Mouse (Mus musculus): ENCODE results near the gene Phlda3.

Phlda3 gene

GRCm38 (mm10) chr1:135776596-135776995 lies 10.7 kb downstream of the Phlda3 start:
- Histone ChIP-seq H3K9me3 (ENCODE audit: low read length) (no peaks in the 10 kb centered on the region), H3K4me1 (replicated peaks; ENCODE audit: low read depth, low read length) (peaks cover 23% of the 10 kb centered on the region), H3K27me3 (ENCODE audit: insufficient read depth, low read length) (peaks cover 51% of the 10 kb centered on the region), H3K4me3 (replicated peaks; ENCODE audit: low read length) (no peak overlapping the region), H3K36me3 (ENCODE audit: insufficient read depth, low read length) (no peaks in the 10 kb centered on the region; the same call in 1 of the 2 replicates)
- no peak for TF ChIP-seq POU5F1 (IDR thresholded peaks at IDR 0.05; ENCODE audit: borderline replicate concordance, low read length)
- no peak for TF ChIP-seq NANOG (IDR thresholded peaks at IDR 0.05; ENCODE audit: borderline replicate concordance, low read length)
- TF ChIP-seq CTCF (conservative IDR thresholded peaks at IDR 0.05; ENCODE audit: low read length), result no peak

- Histone ChIP-seq H3K4me1 (replicated peaks; ENCODE audit: low read depth, low read length) (peaks cover 23% of the 10 kb centered on the region), H3K9me3 (ENCODE audit: low read length) (no peaks in the 10 kb centered on the region), H3K27me3 (ENCODE audit: insufficient read depth, low read length) (peaks cover 51% of the 10 kb centered on the region), H3K36me3 (ENCODE audit: insufficient read depth, low read length) (no peaks in the 10 kb centered on the region), H3K4me3 (replicated peaks; ENCODE audit: low read length) (no peak overlapping the region)
- TF ChIP-seq NANOG (IDR thresholded peaks at IDR 0.05; ENCODE audit: borderline replicate concordance, low read length), result no peak
- TF ChIP-seq CTCF (conservative IDR thresholded peaks at IDR 0.05; ENCODE audit: low read length), result no peak
- TF ChIP-seq POU5F1 (IDR thresholded peaks at IDR 0.05; ENCODE audit: borderline replicate concordance, low read length), result no peak
These were observed 11.1 kb downstream of the Phlda3 start for GRCm38 (mm10) chr1:135777046-135777445.

- Histone ChIP-seq H3K9me3 (ENCODE audit: low read length) (no peaks in the 10 kb centered on the region), H3K36me3 (ENCODE audit: insufficient read depth, low read length) (no peaks in the 10 kb centered on the region), H3K27me3 (ENCODE audit: insufficient read depth, low read length) (peaks cover 54% of the 10 kb centered on the region), H3K4me1 (replicated peaks; ENCODE audit: low read depth, low read length) (peaks cover 32% of the 10 kb centered on the region), H3K4me3 (replicated peaks; ENCODE audit: low read length) (no peak within 1 kb of the TSS)
- no peak for TF ChIP-seq NANOG (IDR thresholded peaks at IDR 0.05; ENCODE audit: borderline replicate concordance, low read length)
These were observed 13.0 kb downstream of the Phlda3 start, which contains the start of gene Tnni1 for GRCm38 (mm10) chr1:135778780-135779535. TSS of gene Tnni1 (plus strand) at chr1:135779434.

GRCm38 (mm10) chr1:135780649-135781048 lies 14.7 kb downstream of the Phlda3 start:
- Histone ChIP-seq H3K27me3 (ENCODE audit: insufficient read depth, low read length) (peaks cover 45% of the 10 kb centered on the region), H3K36me3 (ENCODE audit: insufficient read depth, low read length) (no peaks in the 10 kb centered on the region), H3K9me3 (ENCODE audit: low read length) (no peaks in the 10 kb centered on the region), H3K4me1 (replicated peaks; ENCODE audit: low read depth, low read length) (peaks cover 32% of the 10 kb centered on the region), H3K4me3 (replicated peaks; ENCODE audit: low read length) (no peak overlapping the region)
- TF ChIP-seq NANOG (IDR thresholded peaks at IDR 0.05; ENCODE audit: borderline replicate concordance, low read length), result peak; percentile 74
- TF ChIP-seq CTCF (conservative IDR thresholded peaks at IDR 0.05; ENCODE audit: low read length), result no peak
- no peak for TF ChIP-seq POU5F1 (IDR thresholded peaks at IDR 0.05; ENCODE audit: borderline replicate concordance, low read length)

- peaks cover 32% of the 10 kb centered on the region for H3K4me1 ChIP-seq (replicated peaks; ENCODE audit: low read depth, low read length)
- no peak overlapping the region for H3K4me3 ChIP-seq (replicated peaks; ENCODE audit: low read length)
- no peaks in the 10 kb centered on the region for H3K9me3 ChIP-seq (ENCODE audit: low read length)
- TF ChIP-seq CTCF (conservative IDR thresholded peaks at IDR 0.05; ENCODE audit: low read length), result peak; percentile 78
- no peak for TF ChIP-seq POU5F1 (IDR thresholded peaks at IDR 0.05; ENCODE audit: borderline replicate concordance, low read length)
- H3K27me3 ChIP-seq (ENCODE audit: insufficient read depth, low read length), result peaks cover 40% of the 10 kb centered on the region
- H3K36me3 ChIP-seq (ENCODE audit: insufficient read depth, low read length), result no peaks in the 10 kb centered on the region
These were observed 15.3 kb downstream of the Phlda3 start for GRCm38 (mm10) chr1:135781220-135781619.

- no peak overlapping the region for H3K4me3 ChIP-seq (replicated peaks; ENCODE audit: low read length)
- TF ChIP-seq NANOG (IDR thresholded peaks at IDR 0.05; ENCODE audit: borderline replicate concordance, low read length) (no peak), CTCF (conservative IDR thresholded peaks at IDR 0.05; ENCODE audit: low read length) (no peak), POU5F1 (IDR thresholded peaks at IDR 0.05; ENCODE audit: borderline replicate concordance, low read length) (no peak)
- H3K4me1 ChIP-seq (replicated peaks; ENCODE audit: low read depth, low read length), result peaks cover 32% of the 10 kb centered on the region
- no peaks in the 10 kb centered on the region for H3K36me3 ChIP-seq (ENCODE audit: insufficient read depth, low read length)
- no peaks in the 10 kb centered on the region for H3K9me3 ChIP-seq (ENCODE audit: low read length)
- peaks cover 25% of the 10 kb centered on the region for H3K27me3 ChIP-seq (ENCODE audit: insufficient read depth, low read length)
These were observed 16.9 kb downstream of the Phlda3 start for GRCm38 (mm10) chr1:135782816-135783215.

- peaks cover 10% of the 10 kb centered on the region for H3K27me3 ChIP-seq (ENCODE audit: insufficient read depth, low read length)
- no peak for TF ChIP-seq POU5F1 (IDR thresholded peaks at IDR 0.05; ENCODE audit: borderline replicate concordance, low read length)
- TF ChIP-seq NANOG (IDR thresholded peaks at IDR 0.05; ENCODE audit: borderline replicate concordance, low read length), result no peak
- TF ChIP-seq CTCF (conservative IDR thresholded peaks at IDR 0.05; ENCODE audit: low read length), result peak; percentile 72
- no peaks in the 10 kb centered on the region for H3K9me3 ChIP-seq (ENCODE audit: low read length)
- peaks cover 48% of the 10 kb centered on the region for H3K4me1 ChIP-seq (replicated peaks; ENCODE audit: low read depth, low read length)
- H3K4me3 ChIP-seq (replicated peaks; ENCODE audit: low read length), result no peak overlapping the region
- H3K36me3 ChIP-seq (ENCODE audit: insufficient read depth, low read length), result no peaks in the 10 kb centered on the region
These were observed 21.9 kb downstream of the Phlda3 start for GRCm38 (mm10) chr1:135787799-135788198.

- H3K4me3 ChIP-seq (replicated peaks; ENCODE audit: low read length), result 0 out of 2 replicates have a peak overlapping the region, but pooled peaks have one; percentile 20
- TF ChIP-seq CTCF (conservative IDR thresholded peaks at IDR 0.05; ENCODE audit: low read length), result no peak; the same call in 1 of the 2 replicates
- TF ChIP-seq NANOG (IDR thresholded peaks at IDR 0.05; ENCODE audit: borderline replicate concordance, low read length), result no peak
- no peak for TF ChIP-seq POU5F1 (IDR thresholded peaks at IDR 0.05; ENCODE audit: borderline replicate concordance, low read length)
- peaks cover 51% of the 10 kb centered on the region for H3K4me1 ChIP-seq (replicated peaks; ENCODE audit: low read depth, low read length)
- no peaks in the 10 kb centered on the region for H3K36me3 ChIP-seq (ENCODE audit: insufficient read depth, low read length)
- peaks cover 9% of the 10 kb centered on the region for H3K27me3 ChIP-seq (ENCODE audit: insufficient read depth, low read length)
- no peaks in the 10 kb centered on the region for H3K9me3 ChIP-seq (ENCODE audit: low read length)
These were observed 22.8 kb downstream of the Phlda3 start for GRCm38 (mm10) chr1:135788708-135789107.

- TF ChIP-seq NANOG (IDR thresholded peaks at IDR 0.05; ENCODE audit: borderline replicate concordance, low read length) (no peak), POU5F1 (IDR thresholded peaks at IDR 0.05; ENCODE audit: borderline replicate concordance, low read length) (no peak), CTCF (conservative IDR thresholded peaks at IDR 0.05; ENCODE audit: low read length) (peak; percentile 89)
These were observed 23.9 kb downstream of the Phlda3 start for GRCm38 (mm10) chr1:135789815-135790214.

More at GRCm38 (mm10) chr1:135789815-135790214, 23.9 kb downstream of the Phlda3 start:
- peaks cover 59% of the 10 kb centered on the region for H3K4me1 ChIP-seq (replicated peaks; ENCODE audit: low read depth, low read length)
- H3K4me3 ChIP-seq (replicated peaks; ENCODE audit: low read length), result no peak overlapping the region
- peaks cover 14% of the 10 kb centered on the region for H3K27me3 ChIP-seq (ENCODE audit: insufficient read depth, low read length)
- no peaks in the 10 kb centered on the region for H3K36me3 ChIP-seq (ENCODE audit: insufficient read depth, low read length)
- H3K9me3 ChIP-seq (ENCODE audit: low read length), result no peaks in the 10 kb centered on the region
